Mouse (Mus musculus): ENCODE measurements around the gene Usp22.
"Not testable (repeated sequence)": the region's sequence is repeated elsewhere in the genome, so short reads cannot be mapped to it uniquely, and the experiment has no call there.

The Usp22 gene

GRCm38 (mm10) chr11:61192123-61192522 lies 17.3 kb upstream of the Usp22 start:
- in situ Hi-C loops (cut with MboI; ENCODE audit: low sequenced_read_pairs), result not testable (repeated sequence)

- in situ Hi-C loops (cut with MboI; ENCODE audit: low sequenced_read_pairs), result no loop called here
Observed at GRCm38 (mm10) chr11:61190776-61191175, 15.9 kb upstream of the Usp22 start.

- in situ Hi-C loops (cut with MboI; ENCODE audit: low sequenced_read_pairs), result no loop called here
Observed at GRCm38 (mm10) chr11:61183820-61184219, 9.0 kb upstream of the Usp22 start.

GRCm38 (mm10) chr11:61181624-61182023 lies 6.8 kb upstream of the Usp22 start:
- in situ Hi-C loops (cut with MboI; ENCODE audit: low sequenced_read_pairs), result no loop called here

GRCm38 (mm10) chr11:61180361-61180760 lies 5.5 kb upstream of the Usp22 start:
- in situ Hi-C loops (cut with MboI; ENCODE audit: low sequenced_read_pairs), result no loop called here

GRCm38 (mm10) chr11:61176321-61176720 lies 1.5 kb upstream of the Usp22 start:
- in situ Hi-C loops (cut with MboI; ENCODE audit: low sequenced_read_pairs), result no loop called here

GRCm38 (mm10) chr11:61175778-61176177 lies 923 bp upstream of the Usp22 start:
- in situ Hi-C loops (cut with MboI; ENCODE audit: low sequenced_read_pairs), result no loop called here

GRCm38 (mm10) chr11:61174291-61174820 lies 499 bp downstream of the Usp22 start:
- in situ Hi-C loops (cut with MboI; ENCODE audit: low sequenced_read_pairs), result no loop called here

- in situ Hi-C loops (cut with MboI; ENCODE audit: low sequenced_read_pairs), result not testable (repeated sequence)
Observed at GRCm38 (mm10) chr11:61173477-61173876, 1.4 kb downstream of the Usp22 start.

GRCm38 (mm10) chr11:61170184-61170583 lies 4.7 kb downstream of the Usp22 start:
- in situ Hi-C loops (cut with MboI; ENCODE audit: low sequenced_read_pairs), result no loop called here

- in situ Hi-C loops (cut with MboI; ENCODE audit: low sequenced_read_pairs), result no loop called here
Observed at GRCm38 (mm10) chr11:61164881-61165280, 10.0 kb downstream of the Usp22 start.

GRCm38 (mm10) chr11:61164366-61164765 lies 10.5 kb downstream of the Usp22 start:
- in situ Hi-C loops (cut with MboI; ENCODE audit: low sequenced_read_pairs), result no loop called here

GRCm38 (mm10) chr11:61163341-61163740 lies 11.5 kb downstream of the Usp22 start:
- in situ Hi-C loops (cut with MboI; ENCODE audit: low sequenced_read_pairs), result no loop called here

GRCm38 (mm10) chr11:61162776-61163175 lies 12.1 kb downstream of the Usp22 start:
- in situ Hi-C loops (cut with MboI; ENCODE audit: low sequenced_read_pairs), result no loop called here

GRCm38 (mm10) chr11:61161121-61161520 lies 13.7 kb downstream of the Usp22 start:
- in situ Hi-C loops (cut with MboI; ENCODE audit: low sequenced_read_pairs), result no loop called here

- in situ Hi-C loops (cut with MboI; ENCODE audit: low sequenced_read_pairs), result no loop called here
Observed at GRCm38 (mm10) chr11:61159796-61160732, 14.8 kb downstream of the Usp22 start.

- in situ Hi-C loops (cut with MboI; ENCODE audit: low sequenced_read_pairs), result no loop called here
Observed at GRCm38 (mm10) chr11:61158141-61158540, 16.7 kb downstream of the Usp22 start.

- in situ Hi-C loops (cut with MboI; ENCODE audit: low sequenced_read_pairs), result no loop called here
Observed at GRCm38 (mm10) chr11:61155727-61156126, 19.1 kb downstream of the Usp22 start.

- in situ Hi-C loops (cut with MboI; ENCODE audit: low sequenced_read_pairs), result no loop called here
Observed at GRCm38 (mm10) chr11:61150233-61151001, 24.4 kb downstream of the Usp22 start.

- in situ Hi-C loops (cut with MboI; ENCODE audit: low sequenced_read_pairs), result no loop called here
Observed at GRCm38 (mm10) chr11:61147300-61147683, 27.6 kb downstream of the Usp22 start.

GRCm38 (mm10) chr11:61146645-61147299 lies 28.1 kb downstream of the Usp22 start:
- in situ Hi-C loops (cut with MboI; ENCODE audit: low sequenced_read_pairs), result no loop called here

Data from CH12F3 (cell line).